Mouse (Mus musculus): ENCODE measurements around the gene Pxt1. TPM values are rescaled to one million over a fixed set of nuclear protein-coding genes. Genes with fewer than 3 reads are reported as not detected.
A peak's percentile ranks its signal among the peaks of the same experiment; 100 is the strongest.

Pxt1 gene
- polyA plus RNA-seq, 1 experiment from 2014 or later = not detected

GRCm38 (mm10) chr17:28953251-28953650 is 9.6 kb upstream of the Pxt1 start:
- peaks cover 11% of the 10 kb centered on the region for H3K4me1 ChIP-seq (ENCODE audit: control insufficient read depth, insufficient read depth, low read length)
- ATAC-seq (ENCODE audit: insufficient read depth, low FRiP score, low TSS enrichment) (no peak), DNase-seq (ENCODE audit: low spot score) (peak; percentile 23)
- peak overlapping the region; percentile 77 for H3K4me2 ChIP-seq (ENCODE audit: low read depth)
- H3K9me3 ChIP-seq (ENCODE audit: control insufficient read depth, low read length) = no peaks in the 10 kb centered on the region
- peak overlapping the region; percentile 57 for H3K4me3 ChIP-seq (ENCODE audit: low read depth, low read length)
- peak overlapping the region; percentile 95 for H3K9ac ChIP-seq (ENCODE audit: low read length)
- no peaks in the 10 kb centered on the region for H3K27me3 ChIP-seq (ENCODE audit: control insufficient read depth, insufficient read depth, low read length)
- no peak overlapping the region for H3K27ac ChIP-seq (ENCODE audit: low read depth, low read length)
- no peaks in the 10 kb centered on the region; the same call in none of the 2 replicates for H3K36me3 ChIP-seq (ENCODE audit: control insufficient read depth, insufficient read depth, low read length)
- WGBS = 31% methylated on average over 9 of the region's 9 CpGs

DNA sequence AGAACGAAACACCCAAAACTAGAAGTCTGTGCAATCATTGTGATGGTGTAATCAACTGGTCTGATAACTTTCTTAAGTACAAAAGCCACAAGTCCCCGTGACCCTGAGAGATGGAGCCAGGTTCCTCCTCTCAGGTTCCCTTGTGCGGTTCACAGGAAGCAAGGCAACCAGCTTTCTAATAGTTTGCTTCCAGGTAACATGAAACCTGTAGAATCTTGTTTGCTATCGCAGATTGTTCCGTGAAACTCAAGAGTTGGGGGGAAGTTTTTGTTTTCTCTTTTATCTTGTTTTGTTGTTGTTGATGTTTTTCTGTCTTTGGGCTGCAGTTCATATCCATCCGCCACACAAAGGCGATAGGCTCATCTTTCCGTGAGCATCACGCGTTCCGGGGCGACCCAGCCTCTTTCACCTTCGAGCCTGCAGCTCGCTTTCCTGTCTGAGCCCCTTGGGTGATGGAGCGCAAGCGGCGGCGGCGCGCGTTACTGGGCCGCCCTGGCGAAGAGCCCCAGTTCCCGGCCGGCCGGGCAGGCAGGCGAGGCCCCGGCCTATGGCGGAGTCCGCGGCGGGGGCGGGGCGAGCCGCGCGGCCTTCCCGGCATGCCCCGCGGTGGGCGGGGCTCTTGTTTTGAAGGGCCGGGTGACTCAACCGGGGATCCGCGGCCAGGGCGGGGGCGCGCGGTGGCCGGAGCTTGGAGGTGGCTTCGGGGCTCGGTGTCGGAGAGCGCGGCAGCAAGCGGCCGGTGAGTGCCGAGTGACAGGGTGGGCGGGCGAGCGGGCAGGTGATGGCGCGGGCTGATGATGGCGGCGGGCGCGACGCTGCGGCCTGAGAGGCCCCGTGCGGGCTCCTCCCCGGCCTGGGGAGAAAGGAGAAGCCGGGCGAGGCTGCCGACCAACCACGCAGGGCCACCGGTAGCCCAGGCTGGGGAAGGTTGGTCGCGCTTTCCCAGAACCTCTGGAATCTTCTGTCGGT is 8.5 kb upstream of the Pxt1 start, which contains the start of gene Kctd20:
TSS of gene Kctd20 (plus strand) at position 120 of the 969 bp plus-strand sequence.
- ATAC-seq (ENCODE audit: insufficient read depth, low FRiP score, low TSS enrichment) = peak; percentile 93
- 1% methylated on average over 63 of the region's 80 CpGs for WGBS
- H3K9me3 ChIP-seq (ENCODE audit: control insufficient read depth, low read length) = peaks cover 2% of the 10 kb centered on the region; the same call in 1 of the 2 replicates

DNA sequence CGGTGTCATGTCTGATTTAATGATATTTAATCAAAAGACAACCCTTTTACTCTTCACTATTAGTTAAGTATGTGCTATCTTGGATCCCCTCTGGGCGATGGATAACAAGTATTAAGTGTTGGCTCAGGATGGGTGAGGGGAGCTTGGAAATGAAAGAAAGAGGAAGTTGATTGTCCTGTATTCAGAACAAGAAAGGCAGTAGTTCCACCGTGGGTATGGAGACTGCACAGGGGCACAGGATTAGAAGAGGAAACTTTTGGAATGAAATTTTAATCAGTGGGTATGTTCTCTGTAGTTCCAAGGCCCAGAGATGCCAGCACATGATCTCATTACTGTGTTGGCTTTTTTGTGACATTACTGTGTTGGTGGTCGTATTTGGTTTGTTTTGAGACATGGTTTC is 7.1 kb upstream of the Pxt1 start:
- H3K4me3 ChIP-seq (ENCODE audit: low read depth, low read length) = no peak overlapping the region
- no peak overlapping the region for H3K27ac ChIP-seq (ENCODE audit: low read depth, low read length)
- no peak overlapping the region for H3K9ac ChIP-seq (ENCODE audit: low read length)
- ATAC-seq (ENCODE audit: insufficient read depth, low FRiP score, low TSS enrichment) = no peak
- 78% methylated on average over 4 of the region's 4 CpGs for WGBS
- H3K27me3 ChIP-seq (ENCODE audit: control insufficient read depth, insufficient read depth, low read length) = no peaks in the 10 kb centered on the region
- no peak overlapping the region for H3K4me2 ChIP-seq (ENCODE audit: low read depth)
- H3K4me1 ChIP-seq (ENCODE audit: control insufficient read depth, insufficient read depth, low read length) = peaks cover 11% of the 10 kb centered on the region
- H3K9me3 ChIP-seq (ENCODE audit: control insufficient read depth, low read length) = peaks cover 2% of the 10 kb centered on the region; the same call in 1 of the 2 replicates
- no peaks in the 10 kb centered on the region for H3K36me3 ChIP-seq (ENCODE audit: control insufficient read depth, insufficient read depth, low read length)
- no peak for DNase-seq (ENCODE audit: low spot score)

More for the DNA sequence above, 8.5 kb upstream of the Pxt1 start, which contains the start of gene Kctd20:
- H3K27ac ChIP-seq (ENCODE audit: low read depth, low read length) = peak within 1 kb of the TSS; percentile 88
- H3K27me3 ChIP-seq (ENCODE audit: control insufficient read depth, insufficient read depth, low read length) = no peaks in the 10 kb centered on the region
- no peaks in the 10 kb centered on the region; the same call in 1 of the 2 replicates for H3K36me3 ChIP-seq (ENCODE audit: control insufficient read depth, insufficient read depth, low read length)
- peaks cover 11% of the 10 kb centered on the region for H3K4me1 ChIP-seq (ENCODE audit: control insufficient read depth, insufficient read depth, low read length)
- H3K9ac ChIP-seq (ENCODE audit: low read length) = peak within 1 kb of the TSS; percentile 95
- H3K4me3 ChIP-seq (ENCODE audit: low read depth, low read length) = peak within 1 kb of the TSS; percentile 57
- peak; percentile 94 for DNase-seq (ENCODE audit: low spot score)
- peak within 1 kb of the TSS; percentile 77 for H3K4me2 ChIP-seq (ENCODE audit: low read depth)

GRCm38 (mm10) chr17:28948661-28949060 is 5.0 kb upstream of the Pxt1 start:
- Histone ChIP-seq H3K4me2 (ENCODE audit: low read depth) (no peak overlapping the region), H3K9me3 (ENCODE audit: control insufficient read depth, low read length) (peaks cover 2% of the 10 kb centered on the region; the same call in 1 of the 2 replicates), H3K4me3 (ENCODE audit: low read depth, low read length) (no peak overlapping the region), H3K4me1 (ENCODE audit: control insufficient read depth, insufficient read depth, low read length) (peaks cover 10% of the 10 kb centered on the region), H3K36me3 (ENCODE audit: control insufficient read depth, insufficient read depth, low read length) (no peaks in the 10 kb centered on the region), H3K9ac (ENCODE audit: low read length) (no peak overlapping the region), H3K27me3 (ENCODE audit: control insufficient read depth, insufficient read depth, low read length) (no peaks in the 10 kb centered on the region), H3K27ac (ENCODE audit: low read depth, low read length) (no peak overlapping the region)
- ATAC-seq (ENCODE audit: insufficient read depth, low FRiP score, low TSS enrichment) = no peak
- no peak for DNase-seq (ENCODE audit: low spot score)
- 83% methylated on average over 4 of the region's 4 CpGs for WGBS

- H3K9ac ChIP-seq (ENCODE audit: low read length) = no peak overlapping the region
- H3K4me3 ChIP-seq (ENCODE audit: low read depth, low read length) = no peak overlapping the region
- no peak overlapping the region for H3K27ac ChIP-seq (ENCODE audit: low read depth, low read length)
- peaks cover 2% of the 10 kb centered on the region; the same call in 1 of the 2 replicates for H3K9me3 ChIP-seq (ENCODE audit: control insufficient read depth, low read length)
- 93% methylated on average over 19 of the region's 19 CpGs for WGBS
- no peak for DNase-seq (ENCODE audit: low spot score)
- ATAC-seq (ENCODE audit: insufficient read depth, low FRiP score, low TSS enrichment) = no peak
- no peaks in the 10 kb centered on the region for H3K36me3 ChIP-seq (ENCODE audit: control insufficient read depth, insufficient read depth, low read length)
- peaks cover 4% of the 10 kb centered on the region for H3K4me1 ChIP-seq (ENCODE audit: control insufficient read depth, insufficient read depth, low read length)
- no peaks in the 10 kb centered on the region for H3K27me3 ChIP-seq (ENCODE audit: control insufficient read depth, insufficient read depth, low read length)
- H3K4me2 ChIP-seq (ENCODE audit: low read depth) = no peak overlapping the region
These were observed 3.6 kb upstream of the Pxt1 start for GRCm38 (mm10) chr17:28947011-28947939.

DNA sequence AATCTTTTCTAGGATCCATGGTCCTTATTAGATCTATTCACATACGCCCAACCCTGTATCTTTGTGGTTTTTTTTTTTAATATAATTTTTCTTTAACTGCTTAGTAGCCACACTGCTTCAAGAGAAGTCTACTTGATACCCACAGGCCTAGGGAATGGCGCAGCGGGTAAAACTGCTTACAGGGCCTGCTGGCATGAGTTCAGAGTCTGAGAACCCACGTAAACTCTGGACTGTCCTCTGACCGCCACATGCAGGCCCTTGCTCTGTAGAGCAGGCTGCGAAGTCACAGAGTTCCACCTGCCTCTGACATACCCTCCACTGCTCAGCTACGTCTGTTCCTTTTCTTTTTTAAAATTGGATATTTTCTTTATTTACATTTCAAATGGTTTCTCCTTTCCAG is 841 bp upstream of the Pxt1 start:
- no peaks in the 10 kb centered on the region for H3K36me3 ChIP-seq (ENCODE audit: control insufficient read depth, insufficient read depth, low read length)
- DNase-seq (ENCODE audit: low spot score) (no peak), ATAC-seq (ENCODE audit: insufficient read depth, low FRiP score, low TSS enrichment) (no peak)
- H3K4me1 ChIP-seq (ENCODE audit: control insufficient read depth, insufficient read depth, low read length) = no peaks in the 10 kb centered on the region
- no peak overlapping the region for H3K9ac ChIP-seq (ENCODE audit: low read length)
- H3K4me2 ChIP-seq (ENCODE audit: low read depth) = no peak overlapping the region
- H3K27me3 ChIP-seq (ENCODE audit: control insufficient read depth, insufficient read depth, low read length) = no peaks in the 10 kb centered on the region
- no peak overlapping the region for H3K27ac ChIP-seq (ENCODE audit: low read depth, low read length)
- peaks cover 2% of the 10 kb centered on the region; the same call in 1 of the 2 replicates for H3K9me3 ChIP-seq (ENCODE audit: control insufficient read depth, low read length)
- WGBS = 89% methylated on average over 7 of the region's 7 CpGs
- no peak overlapping the region for H3K4me3 ChIP-seq (ENCODE audit: low read depth, low read length)

GRCm38 (mm10) chr17:28942101-28942500 is 1.5 kb downstream of the Pxt1 start:
- DNase-seq (ENCODE audit: low spot score) (no peak), ATAC-seq (ENCODE audit: insufficient read depth, low FRiP score, low TSS enrichment) (no peak)
- 77% methylated on average over 10 of the region's 11 CpGs for WGBS
- Histone ChIP-seq H3K4me2 (ENCODE audit: low read depth) (no peak overlapping the region), H3K4me3 (ENCODE audit: low read depth, low read length) (no peak overlapping the region), H3K27ac (ENCODE audit: low read depth, low read length) (no peak overlapping the region), H3K4me1 (ENCODE audit: control insufficient read depth, insufficient read depth, low read length) (no peaks in the 10 kb centered on the region), H3K36me3 (ENCODE audit: control insufficient read depth, insufficient read depth, low read length) (no peaks in the 10 kb centered on the region), H3K9ac (ENCODE audit: low read length) (no peak overlapping the region), H3K9me3 (ENCODE audit: control insufficient read depth, low read length) (no peaks in the 10 kb centered on the region), H3K27me3 (ENCODE audit: control insufficient read depth, insufficient read depth, low read length) (no peaks in the 10 kb centered on the region)

- 92% methylated on average over 25 of the region's 25 CpGs for WGBS
- H3K27me3 ChIP-seq (ENCODE audit: control insufficient read depth, insufficient read depth, low read length) = no peaks in the 10 kb centered on the region
- DNase-seq (ENCODE audit: low spot score) (no peak), ATAC-seq (ENCODE audit: insufficient read depth, low FRiP score, low TSS enrichment) (no peak)
- H3K27ac ChIP-seq (ENCODE audit: low read depth, low read length) = no peak overlapping the region
- no peak overlapping the region for H3K4me3 ChIP-seq (ENCODE audit: low read depth, low read length)
- H3K9ac ChIP-seq (ENCODE audit: low read length) = no peak overlapping the region
- no peaks in the 10 kb centered on the region for H3K9me3 ChIP-seq (ENCODE audit: control insufficient read depth, low read length)
- H3K36me3 ChIP-seq (ENCODE audit: control insufficient read depth, insufficient read depth, low read length) = no peaks in the 10 kb centered on the region
- no peak overlapping the region for H3K4me2 ChIP-seq (ENCODE audit: low read depth)
- no peaks in the 10 kb centered on the region for H3K4me1 ChIP-seq (ENCODE audit: control insufficient read depth, insufficient read depth, low read length)
These were observed 2.7 kb downstream of the Pxt1 start for GRCm38 (mm10) chr17:28940776-28941555.

Data from neural tube, embryonic 11.5 days (tissue).